Mouse (Mus musculus): ENCODE data around the gene Pou3f4.

GRCm38 (mm10) chrX:110813401-110813800 lies 679 bp upstream of the Pou3f4 start:
- TF ChIP-seq MAFK (IDR thresholded peaks at IDR 0.05; ENCODE audit: borderline replicate concordance, low read depth, low read length), result no peak
- no peak for TF ChIP-seq POLR2A (IDR thresholded peaks at IDR 0.05; ENCODE audit: control insufficient read depth in 1 of 2, insufficient read depth in 1 of 2, low read depth in 1 of 2, low read length in 2 of 2, poor library complexity in 1 of 2)
- no peak for TF ChIP-seq CTCF (IDR thresholded peaks at IDR 0.05 in 2 of 3, conservative IDR thresholded peaks at IDR 0.05 in 1 of 3; ENCODE audit: control insufficient read depth in 1 of 3, insufficient read depth in 1 of 3, low read depth in 2 of 3, low read length in 3 of 3, poor library complexity in 1 of 3, severe bottlenecking in 1 of 3)
- TF ChIP-seq RCOR1 (IDR thresholded peaks at IDR 0.05; ENCODE audit: low read depth, low read length), result no peak

Measured in MEL (cell line).